ENCODE assay signal across 9 mouse cellular contexts in the genomic region with DNA sequence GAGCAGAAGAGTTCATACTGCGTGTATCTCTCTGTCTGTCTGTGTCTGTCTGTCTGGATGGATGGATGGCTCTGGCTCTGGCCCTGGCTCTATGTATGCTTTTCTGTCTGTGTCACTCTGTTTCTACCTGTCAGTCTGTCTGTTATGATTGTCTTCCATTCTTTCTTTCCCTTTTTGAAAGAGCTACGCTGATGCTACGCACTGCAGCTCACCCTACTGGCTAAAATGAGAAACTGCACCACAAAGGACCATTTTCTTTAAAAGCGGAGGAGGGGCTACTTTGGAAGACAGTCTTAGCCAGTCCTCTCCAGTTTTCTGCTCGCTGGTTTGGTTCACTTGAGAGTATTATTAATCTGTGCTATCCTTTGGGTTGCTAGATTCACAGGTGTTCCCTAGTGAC.
A peak's percentile ranks its signal among the peaks of the same experiment; 100 is the strongest.
DNase-seq lines count a peak whose midpoint lies in the region; ATAC-seq and TF ChIP-seq lines count a peak whose summit lies in the region.
"Had no signal": no experiment of that assay in that cellular context is flagged by ENCODE, and none has a peak within 500 bp of the region (broad histone marks: within the 10 kb centered on the region; RNA-seq: fewer than 3 reads in every experiment).

No protein-coding gene starts in this region.

- no peak for ATAC-seq in midbrain, embryonic 14.5 days (ENCODE audit: low FRiP score, low TSS enrichment)
- ATAC-seq in midbrain, embryonic 15.5 days (replicated peaks) = no peak
- peak; percentile 84 for ATAC-seq in common myeloid progenitor, adult 5-6 weeks (replicated peaks; ENCODE audit: low read depth, poor library complexity, severe bottlenecking)
- ATAC-seq in megakaryocyte, adult 5-6 weeks (ENCODE audit: poor library complexity, severe bottlenecking) = 0 out of 2 replicates have a peak, but pooled peaks have one; percentile 47

- whole genome bisulfite sequencing in cerebellum, adult 2 months = 26% methylated on average over 5 of the region's 5 CpGs
- WGBS in midbrain, embryonic 14.5 days = 23% methylated on average over 5 of the region's 5 CpGs
- 23% methylated on average over 5 of the region's 5 CpGs for WGBS in midbrain, embryonic 15.5 days

- no peaks in the 10 kb centered on the region for H3K4me1 ChIP-seq in cerebellum, adult 2 months (ENCODE audit: control insufficient read depth, insufficient read depth, low read length)
- no peaks in the 10 kb centered on the region for H3K4me1 ChIP-seq in midbrain, embryonic 14.5 days (ENCODE audit: control insufficient read depth, insufficient read depth, low read length)
- H3K4me1 ChIP-seq in midbrain, embryonic 15.5 days = no peaks in the 10 kb centered on the region
- H3K4me1 ChIP-seq: heart, embryonic 15.5 days had no signal

- H3K27me3 ChIP-seq in cerebellum, adult 2 months (ENCODE audit: control insufficient read depth, insufficient read depth, low read length) = no peaks in the 10 kb centered on the region
- no peaks in the 10 kb centered on the region for H3K27me3 ChIP-seq in midbrain, embryonic 14.5 days (ENCODE audit: control insufficient read depth, insufficient read depth, low read length)
- H3K27me3 ChIP-seq in midbrain, embryonic 15.5 days (replicated peaks) = peaks cover 8% of the 10 kb centered on the region

- H3K4me3 ChIP-seq in cerebellum, adult 2 months (replicated peaks; ENCODE audit: insufficient read depth, low read depth, low read length) = no peak overlapping the region
- H3K4me3 ChIP-seq in midbrain, embryonic 14.5 days (replicated peaks; ENCODE audit: low read depth, low read length) = no peak overlapping the region
- no peak overlapping the region for H3K4me3 ChIP-seq in midbrain, embryonic 15.5 days
- H3K4me3 ChIP-seq: heart, embryonic 15.5 days had no signal

- H3K9me3 ChIP-seq in midbrain, embryonic 14.5 days (ENCODE audit: control insufficient read depth, low read length) = no peaks in the 10 kb centered on the region
- H3K9me3 ChIP-seq in midbrain, embryonic 15.5 days = no peaks in the 10 kb centered on the region
- H3K9me3 ChIP-seq: heart, embryonic 15.5 days had no signal

- H3K36me3 ChIP-seq in midbrain, embryonic 14.5 days (ENCODE audit: control insufficient read depth, insufficient read depth, low read length) = no peaks in the 10 kb centered on the region
- no peaks in the 10 kb centered on the region for H3K36me3 ChIP-seq in midbrain, embryonic 15.5 days (replicated peaks)
- H3K36me3 ChIP-seq: heart, embryonic 15.5 days had no signal

- H3K9ac ChIP-seq in midbrain, embryonic 14.5 days (replicated peaks; ENCODE audit: low read length) = no peak overlapping the region
- no peak overlapping the region for H3K9ac ChIP-seq in midbrain, embryonic 15.5 days
- H3K9ac ChIP-seq: heart, embryonic 15.5 days had no signal

- DNase-seq in cerebellum, adult 2 months = no peak
- DNase-seq in cerebellum, adult 9-11 months = no peak
- DNase-seq in midbrain, embryonic 14.5 days = peak; percentile 87
- DNase-seq in kidney, adult 9 months = peak; percentile 69
- no peak for DNase-seq in testis, postnatal 10 days (ENCODE audit: low spot score)

- TF ChIP-seq CTCF in cerebellum, adult 2 months (IDR thresholded peaks at IDR 0.05; ENCODE audit: borderline replicate concordance, insufficient read depth, low read depth, low read length) = peak; percentile 36; the same call in 1 of the 2 replicates

- no peak overlapping the region for H3K4me2 ChIP-seq in midbrain, embryonic 14.5 days (ENCODE audit: low read length)
- no peak overlapping the region for H3K4me2 ChIP-seq in midbrain, embryonic 15.5 days
- H3K4me2 ChIP-seq: heart, embryonic 15.5 days had no signal

- TF ChIP-seq POLR2A in cerebellum, adult 2 months (IDR thresholded peaks at IDR 0.05; ENCODE audit: borderline replicate concordance, insufficient read depth, low read length) = no peak

- no peak overlapping the region for H3K27ac ChIP-seq in cerebellum, adult 2 months (ENCODE audit: insufficient read depth, low read length)
- H3K27ac ChIP-seq in midbrain, embryonic 14.5 days (replicated peaks; ENCODE audit: low read depth, low read length) = no peak overlapping the region
- no peak overlapping the region for H3K27ac ChIP-seq in midbrain, embryonic 15.5 days
- H3K27ac ChIP-seq: heart, embryonic 15.5 days had no signal

Comparison
In these comparisons a context has a peak if more than half of its experiments do, and no peak if none do; other contexts are left out.
1. DNase-seq: peak in midbrain, embryonic 14.5 days (single experiment) and kidney, adult 9 months (single experiment); none in cerebellum, adult 2 months (0 of 2), cerebellum, adult 9-11 months (single experiment) and testis, postnatal 10 days (single experiment).
2. ATAC-seq: peak in common myeloid progenitor, adult 5-6 weeks (single experiment) and megakaryocyte, adult 5-6 weeks (single experiment); none in midbrain, embryonic 14.5 days (single experiment) and midbrain, embryonic 15.5 days (single experiment).